Mouse (Mus musculus): Measurements from ENCODE around the gene Ugt1a7c.

DNA sequence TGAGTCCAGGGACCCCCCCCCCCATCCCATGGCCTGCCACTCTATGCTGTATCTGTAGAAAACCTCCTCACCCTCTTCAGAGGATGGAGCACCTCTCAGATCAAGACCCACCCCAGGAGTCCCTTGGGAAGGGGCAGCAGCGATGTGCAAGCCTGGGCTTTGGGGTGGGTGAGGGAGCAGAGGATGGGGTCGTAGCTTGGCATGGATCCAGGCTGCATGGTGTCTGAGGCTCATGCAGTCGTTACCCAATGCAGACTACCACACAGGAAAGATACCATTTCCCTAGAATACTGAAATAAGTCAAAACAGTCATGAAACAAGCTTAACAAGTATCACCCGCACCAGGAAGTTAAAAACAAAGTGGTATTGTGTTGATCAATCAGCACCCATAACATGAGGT, 153.8 kb downstream of the Ugt1a7c start:
- TF ChIP-seq CTCF (IDR thresholded peaks at IDR 0.05; ENCODE audit: control insufficient read depth, insufficient read depth, low read length) = no peak
- no peak for TF ChIP-seq POLR2A (IDR thresholded peaks at IDR 0.05; ENCODE audit: borderline replicate concordance, control insufficient read depth, low read depth, low read length)
